In genomic region chr10:80665981-80666733, GRCm38 (mm10) we compare ENCODE assay signal across 9 mouse cellular contexts. TPM values are rescaled to one million over a fixed set of nuclear protein-coding genes. Genes with fewer than 3 reads are reported as not detected.
DNase-seq lines count a peak whose midpoint lies in the region; ATAC-seq and TF ChIP-seq lines count a peak whose summit lies in the region.
"Had no signal": no experiment of that assay in that cellular context is flagged by ENCODE, and none has a peak within 500 bp of the region (broad histone marks: within the 10 kb centered on the region; RNA-seq: fewer than 3 reads in every experiment).

No protein-coding gene starts in this region.

- H3K4me3 ChIP-seq in hindbrain, embryonic 10.5 days = no peak overlapping the region
- H3K4me3 ChIP-seq in hindbrain, embryonic 11.5 days (ENCODE audit: low read depth, low read length) = no peak overlapping the region
- H3K4me3 ChIP-seq in G1E (ENCODE audit: low read depth, low read length) = peak overlapping the region; percentile 34; the same call in 1 of the 2 replicates
- H3K4me3 ChIP-seq in embryonic facial prominence, embryonic 11.5 days (ENCODE audit: low read depth, low read length) = no peak overlapping the region
- H3K4me3 ChIP-seq in limb, embryonic 15.5 days = no peak overlapping the region
- H3K4me3 ChIP-seq in neural tube, embryonic 15.5 days (replicated peaks) = no peak overlapping the region

- H3K9ac ChIP-seq in hindbrain, embryonic 11.5 days (ENCODE audit: low read depth, low read length) = no peak overlapping the region
- H3K9ac ChIP-seq in embryonic facial prominence, embryonic 11.5 days (replicated peaks; ENCODE audit: low read length) = no peak overlapping the region
- no peak overlapping the region for H3K9ac ChIP-seq in limb, embryonic 15.5 days
- H3K9ac ChIP-seq in neural tube, embryonic 15.5 days (replicated peaks) = no peak overlapping the region

- no peak for ATAC-seq in hindbrain, embryonic 11.5 days (ENCODE audit: low FRiP score)
- no peak for ATAC-seq in G1E (ENCODE audit: extremely low read depth, insufficient number of reproducible peaks, low FRiP score, poor library complexity, severe bottlenecking)
- ATAC-seq in embryonic facial prominence, embryonic 11.5 days (replicated peaks; ENCODE audit: insufficient number of reproducible peaks, low FRiP score, low TSS enrichment, low read depth) = no peak
- no peak for ATAC-seq in limb, embryonic 15.5 days (ENCODE audit: insufficient number of reproducible peaks, low FRiP score, low TSS enrichment, low read depth)
- no peak for ATAC-seq in neural tube, embryonic 15.5 days (ENCODE audit: low FRiP score)

- no peaks in the 10 kb centered on the region for H3K9me3 ChIP-seq in hindbrain, embryonic 10.5 days
- H3K9me3 ChIP-seq in hindbrain, embryonic 11.5 days (ENCODE audit: control insufficient read depth, low read length) = no peaks in the 10 kb centered on the region
- no peaks in the 10 kb centered on the region for H3K9me3 ChIP-seq in G1E (replicated peaks)
- no peaks in the 10 kb centered on the region for H3K9me3 ChIP-seq in embryonic facial prominence, embryonic 11.5 days (replicated peaks; ENCODE audit: control insufficient read depth, low read length)
- no peaks in the 10 kb centered on the region for H3K9me3 ChIP-seq in limb, embryonic 15.5 days
- H3K9me3 ChIP-seq in neural tube, embryonic 15.5 days (replicated peaks) = no peaks in the 10 kb centered on the region

- H3K4me1 ChIP-seq in hindbrain, embryonic 10.5 days (replicated peaks) = peaks cover 52% of the 10 kb centered on the region
- no peaks in the 10 kb centered on the region for H3K4me1 ChIP-seq in hindbrain, embryonic 11.5 days (replicated peaks; ENCODE audit: control insufficient read depth, insufficient read depth, low read length)
- H3K4me1 ChIP-seq in G1E (ENCODE audit: insufficient read depth, low read depth, low read length) = peaks cover 92% of the 10 kb centered on the region
- H3K4me1 ChIP-seq in embryonic facial prominence, embryonic 11.5 days (ENCODE audit: control insufficient read depth, insufficient read depth, low read length) = peaks cover 2% of the 10 kb centered on the region; the same call in 1 of the 2 replicates
- H3K4me1 ChIP-seq in limb, embryonic 15.5 days = peaks cover 70% of the 10 kb centered on the region
- H3K4me1 ChIP-seq in neural tube, embryonic 15.5 days = peaks cover 28% of the 10 kb centered on the region; the same call in 1 of the 2 replicates

- peaks cover 59% of the 10 kb centered on the region for H3K36me3 ChIP-seq in hindbrain, embryonic 10.5 days
- peaks cover 21% of the 10 kb centered on the region; the same call in 1 of the 2 replicates for H3K36me3 ChIP-seq in hindbrain, embryonic 11.5 days (ENCODE audit: control insufficient read depth, insufficient read depth, low read length)
- peaks cover 62% of the 10 kb centered on the region for H3K36me3 ChIP-seq in G1E (replicated peaks)
- peaks cover 32% of the 10 kb centered on the region for H3K36me3 ChIP-seq in embryonic facial prominence, embryonic 11.5 days (replicated peaks; ENCODE audit: control insufficient read depth, insufficient read depth, low read depth, low read length)
- H3K36me3 ChIP-seq in limb, embryonic 15.5 days = peaks cover 54% of the 10 kb centered on the region
- H3K36me3 ChIP-seq in neural tube, embryonic 15.5 days = peaks cover 59% of the 10 kb centered on the region

- H3K27me3 ChIP-seq in hindbrain, embryonic 10.5 days (ENCODE audit: insufficient read depth, poor library complexity, severe bottlenecking) = no peaks in the 10 kb centered on the region
- no peaks in the 10 kb centered on the region for H3K27me3 ChIP-seq in hindbrain, embryonic 11.5 days (ENCODE audit: control insufficient read depth, insufficient read depth, low read length)
- H3K27me3 ChIP-seq in G1E (ENCODE audit: insufficient read depth, low read length) = no peaks in the 10 kb centered on the region; the same call in 1 of the 2 replicates
- no peaks in the 10 kb centered on the region for H3K27me3 ChIP-seq in embryonic facial prominence, embryonic 11.5 days (ENCODE audit: control insufficient read depth, insufficient read depth, low read length)
- no peaks in the 10 kb centered on the region for H3K27me3 ChIP-seq in limb, embryonic 15.5 days
- no peaks in the 10 kb centered on the region for H3K27me3 ChIP-seq in neural tube, embryonic 15.5 days (replicated peaks)

- H3K4me2 ChIP-seq in hindbrain, embryonic 11.5 days (replicated peaks; ENCODE audit: low read depth, low read length) = no peak overlapping the region
- H3K4me2 ChIP-seq in embryonic facial prominence, embryonic 11.5 days (ENCODE audit: low read depth, low read length) = no peak overlapping the region
- H3K4me2 ChIP-seq in limb, embryonic 15.5 days = no peak overlapping the region
- H3K4me2 ChIP-seq in neural tube, embryonic 15.5 days = no peak overlapping the region

- DNase-seq in hindbrain, embryonic 10.5 days (ENCODE audit: low spot score) = no peak
- DNase-seq in hindbrain, embryonic 11.5 days (ENCODE audit: low spot score) = no peak
- DNase-seq in G1E (ENCODE audit: low spot score) = no peak
- DNase-seq in embryonic facial prominence, embryonic 11.5 days (ENCODE audit: low spot score) = no peak
- no peak for DNase-seq in c-Kit-positive CD71-positive TER-119-positive erythroid progenitor cells, embryonic 14.5 days (ENCODE audit: low spot score)
- no peak for DNase-seq in testis, postnatal 14 days (ENCODE audit: low spot score)
- DNase-seq: retina, postnatal 1 day had no signal

- peak overlapping the region; percentile 17 for H3K27ac ChIP-seq in hindbrain, embryonic 10.5 days
- no peak overlapping the region for H3K27ac ChIP-seq in hindbrain, embryonic 11.5 days (ENCODE audit: low read depth, low read length)
- 0 out of 2 replicates have a peak overlapping the region, but pooled peaks have one; percentile 8 for H3K27ac ChIP-seq in embryonic facial prominence, embryonic 11.5 days (replicated peaks; ENCODE audit: low read depth, low read length)
- peak overlapping the region; percentile 90 for H3K27ac ChIP-seq in limb, embryonic 15.5 days
- no peak overlapping the region for H3K27ac ChIP-seq in neural tube, embryonic 15.5 days (replicated peaks)

- no peak for TF ChIP-seq CTCF in G1E (IDR thresholded peaks at IDR 0.05; ENCODE audit: low read depth, low read length)

- 79% methylated on average over 10 of the region's 10 CpGs for WGBS in hindbrain, embryonic 10.5 days
- 77% methylated on average over 10 of the region's 10 CpGs for WGBS in hindbrain, embryonic 11.5 days
- WGBS in embryonic facial prominence, embryonic 11.5 days = 71% methylated on average over 10 of the region's 10 CpGs
- WGBS in limb, embryonic 15.5 days = 74% methylated on average over 10 of the region's 10 CpGs
- WGBS in neural tube, embryonic 15.5 days = 80% methylated on average over 10 of the region's 10 CpGs

RNA-seq across cellular contexts. Expression of gene Btbd2, which starts 9.3 kb away (rescaled TPM):
- polyA plus RNA-seq in hindbrain, embryonic 10.5 days (2016; fragmentation: Nextera tagmentation; extraction: Ambion mirVana) = 77.0 and 77.1 TPM in 2 replicates
- polyA plus RNA-seq in hindbrain, embryonic 11.5 days (2014; fragmentation: Nextera tagmentation; extraction: Ambion mirVana) = 36.2 and 47.2 TPM in 2 replicates
- total RNA-seq in G1E (2014; fragmentation: Nextera tagmentation) = 11.1 and 19.7 TPM in 2 replicates
- total RNA-seq in G1E (2017) = 17.9 and 19.2 TPM in 2 replicates
- polyA plus RNA-seq in G1E (2012) = 96.3 and 102 TPM in 2 replicates
- 53.5 and 56.3 TPM in 2 replicates for polyA plus RNA-seq in embryonic facial prominence, embryonic 11.5 days (2014; fragmentation: Nextera tagmentation; extraction: Ambion mirVana)
- polyA plus RNA-seq in limb, embryonic 15.5 days (2015; fragmentation: Nextera tagmentation; extraction: Ambion mirVana) = 54.7 and 68.2 TPM in 2 replicates
- 91.9 and 92.1 TPM in 2 replicates for polyA plus RNA-seq in neural tube, embryonic 15.5 days (2015; fragmentation: Nextera tagmentation; extraction: Ambion mirVana)

RNA-seq across cellular contexts. Expression of gene Mknk2, which starts 11.8 kb away (rescaled TPM):
- 93.2 and 97.8 TPM in 2 replicates for polyA plus RNA-seq in hindbrain, embryonic 10.5 days (2016; fragmentation: Nextera tagmentation; extraction: Ambion mirVana)
- polyA plus RNA-seq in hindbrain, embryonic 11.5 days (2014; fragmentation: Nextera tagmentation; extraction: Ambion mirVana) = 47.0 and 48.4 TPM in 2 replicates
- 127 and 140 TPM in 2 replicates for total RNA-seq in G1E (2014; fragmentation: Nextera tagmentation)
- 70.4 and 72.2 TPM in 2 replicates for total RNA-seq in G1E (2017)
- 455 and 521 TPM in 2 replicates for polyA plus RNA-seq in G1E (2012)
- 63.7 and 67.0 TPM in 2 replicates for polyA plus RNA-seq in embryonic facial prominence, embryonic 11.5 days (2014; fragmentation: Nextera tagmentation; extraction: Ambion mirVana)
- polyA plus RNA-seq in limb, embryonic 15.5 days (2015; fragmentation: Nextera tagmentation; extraction: Ambion mirVana) = 90.1 and 97.5 TPM in 2 replicates
- 56.2 and 70.3 TPM in 2 replicates for polyA plus RNA-seq in neural tube, embryonic 15.5 days (2015; fragmentation: Nextera tagmentation; extraction: Ambion mirVana)

RNA-seq across cellular contexts. Expression of gene Mob3a, which starts 35.6 kb away (rescaled TPM):
- polyA plus RNA-seq in hindbrain, embryonic 10.5 days (2016; fragmentation: Nextera tagmentation; extraction: Ambion mirVana) = 68.8 and 77.2 TPM in 2 replicates
- 54.4 and 55.6 TPM in 2 replicates for polyA plus RNA-seq in hindbrain, embryonic 11.5 days (2014; fragmentation: Nextera tagmentation; extraction: Ambion mirVana)
- total RNA-seq in G1E (2014; fragmentation: Nextera tagmentation) (44.4 and 52.8 TPM in 2 replicates), G1E (2017) (53.8 and 61.8 TPM in 2 replicates)
- polyA plus RNA-seq in G1E (2012) = 45.8 and 54.2 TPM in 2 replicates
- 42.3 and 45.0 TPM in 2 replicates for polyA plus RNA-seq in embryonic facial prominence, embryonic 11.5 days (2014; fragmentation: Nextera tagmentation; extraction: Ambion mirVana)
- polyA plus RNA-seq in limb, embryonic 15.5 days (2015; fragmentation: Nextera tagmentation; extraction: Ambion mirVana) = 55.8 and 57.7 TPM in 2 replicates
- polyA plus RNA-seq in neural tube, embryonic 15.5 days (2015; fragmentation: Nextera tagmentation; extraction: Ambion mirVana) = 53.0 and 58.8 TPM in 2 replicates

RNA-seq across cellular contexts. Expression of gene Izumo4, which starts 35.8 kb away (rescaled TPM):
- polyA plus RNA-seq in hindbrain, embryonic 10.5 days (2016; fragmentation: Nextera tagmentation; extraction: Ambion mirVana) = 13.7 and 18.7 TPM in 2 replicates
- polyA plus RNA-seq in hindbrain, embryonic 11.5 days (2014; fragmentation: Nextera tagmentation; extraction: Ambion mirVana) = 10.3 and 11.4 TPM in 2 replicates
- 2.3 and 7.4 TPM in 2 replicates for total RNA-seq in G1E (2014; fragmentation: Nextera tagmentation)
- 5.9 and 10.3 TPM in 2 replicates for total RNA-seq in G1E (2017)
- polyA plus RNA-seq in G1E (2012) = 7.5 and 8.2 TPM in 2 replicates
- polyA plus RNA-seq in embryonic facial prominence, embryonic 11.5 days (2014; fragmentation: Nextera tagmentation; extraction: Ambion mirVana) = 4.8 and 7.6 TPM in 2 replicates
- polyA plus RNA-seq in limb, embryonic 15.5 days (2015; fragmentation: Nextera tagmentation; extraction: Ambion mirVana) = 25.9 and 31.0 TPM in 2 replicates
- 43.3 and 46.8 TPM in 2 replicates for polyA plus RNA-seq in neural tube, embryonic 15.5 days (2015; fragmentation: Nextera tagmentation; extraction: Ambion mirVana)

RNA-seq across cellular contexts. Expression of gene Csnk1g2, which starts 43.5 kb away (rescaled TPM):
- polyA plus RNA-seq in hindbrain, embryonic 10.5 days (2016; fragmentation: Nextera tagmentation; extraction: Ambion mirVana) = 169 and 180 TPM in 2 replicates
- polyA plus RNA-seq in hindbrain, embryonic 11.5 days (2014; fragmentation: Nextera tagmentation; extraction: Ambion mirVana) = 71.1 and 85.6 TPM in 2 replicates
- total RNA-seq in G1E (2014; fragmentation: Nextera tagmentation) = 91.3 and 110 TPM in 2 replicates
- total RNA-seq in G1E (2017) = 189 and 193 TPM in 2 replicates
- 470 and 513 TPM in 2 replicates for polyA plus RNA-seq in G1E (2012)
- polyA plus RNA-seq in embryonic facial prominence, embryonic 11.5 days (2014; fragmentation: Nextera tagmentation; extraction: Ambion mirVana) = 93.4 and 97.9 TPM in 2 replicates
- polyA plus RNA-seq in limb, embryonic 15.5 days (2015; fragmentation: Nextera tagmentation; extraction: Ambion mirVana) = 126 and 148 TPM in 2 replicates
- 106 and 118 TPM in 2 replicates for polyA plus RNA-seq in neural tube, embryonic 15.5 days (2015; fragmentation: Nextera tagmentation; extraction: Ambion mirVana)

Comparison
In these comparisons a context has a peak if more than half of its experiments do, and no peak if none do; other contexts are left out.
1. H3K27ac ChIP-seq: peak in hindbrain, embryonic 10.5 days (single experiment), embryonic facial prominence, embryonic 11.5 days (single experiment) and limb, embryonic 15.5 days (single experiment); none in hindbrain, embryonic 11.5 days (single experiment) and neural tube, embryonic 15.5 days (single experiment).